Mouse (Mus musculus) liver, adult 2 months (tissue): ENCODE measurements around the gene Ttc24. TPM values are rescaled to one million over a fixed set of nuclear protein-coding genes. Genes with fewer than 3 reads are reported as not detected.

Experiments used
- DNase-seq: peaks from one replicate; pipeline ENCODE4 v3.0.0-alpha.2; 2011; ENCODE audit warnings: low read depth, low spot score; ENCODE audit errors: extremely low read depth
- H3K27ac ChIP-seq: fragments of 200-500 bp; replicated peaks from 2 replicates; pipeline ENCODE4 v1.5.1; 2012; ENCODE audit warnings: low read depth, mild to moderate bottlenecking, control low read depth, inconsistent platforms, low read length; ENCODE audit not compliant: insufficient read depth
- H3K27me3 ChIP-seq: fragments of 200-500 bp; 2 replicates; pipeline ENCODE4 v1.6.1; 2012; ENCODE audit warnings: mild to moderate bottlenecking, moderate library complexity, low read length, inconsistent platforms; ENCODE audit not compliant: control insufficient read depth, insufficient read depth
- H3K36me3 ChIP-seq: fragments of 200-500 bp; 2 replicates; pipeline ENCODE4 v1.6.1; 2012; ENCODE audit warnings: low read length, inconsistent platforms; ENCODE audit not compliant: control insufficient read depth, insufficient read depth
- H3K4me1 ChIP-seq: fragments of 200-500 bp; 2 replicates; pipeline ENCODE4 v1.6.1; 2011; ENCODE audit warnings: low read length; ENCODE audit not compliant: control insufficient read depth, insufficient read depth
- H3K4me3 ChIP-seq: fragments of 200-500 bp; 2 replicates; pipeline ENCODE4 v1.5.1; 2011; ENCODE audit warnings: low read depth, mild to moderate bottlenecking, control low read depth, low read length, moderate library complexity; ENCODE audit not compliant: insufficient read depth
- H3K79me2 ChIP-seq: fragments of 200-500 bp; 2 replicates; pipeline ENCODE4 v1.6.1; 2012; ENCODE audit warnings: inconsistent platforms, mild to moderate bottlenecking, low read length, moderate library complexity; ENCODE audit not compliant: control insufficient read depth, insufficient read depth
- H3K9ac ChIP-seq: fragments of 200-500 bp; 2 replicates; pipeline ENCODE4 v1.6.1; 2012; ENCODE audit warnings: low read depth, mild to moderate bottlenecking, control low read depth, inconsistent platforms, low read length
- CTCF ChIP-seq: fragments of 200-500 bp; IDR thresholded peaks from 2 replicates; pipeline ENCODE4 v1.5.1; 2011; ENCODE audit warnings: low read depth, low read length, control low read depth
- POLR2A ChIP-seq: fragments of 200-500 bp; IDR thresholded peaks from 2 replicates; pipeline ENCODE4 v1.6.1; 2011; ENCODE audit warnings: low read length, control low read depth; ENCODE audit not compliant: insufficient read depth; ENCODE audit errors: extremely low read depth
- WGBS: fragments of 180-500 bp; shearing (Covaris S2); methylation state at CpG from one replicate; pipeline ENCODE4 v1.1.7; 2018; 5-methylcytosine and 5-hydroxymethylcytosine counted together
- polyA plus RNA-seq: library from polyadenylated mRNA; depleted of rRNA; stranded (reverse); fragments of >200 nt; gene quantifications from 2 replicates; pipeline ENCODE4 v1.2.3, GENCODE M21; 2012
- total RNA-seq: library from RNA; depleted of rRNA; stranded (reverse); fragments of >200 nt; gene quantifications from 2 replicates; pipeline ENCODE4 v1.2.3, GENCODE M21; 2014

Gene Ttc24
- total and polyA plus RNA-seq, 2 experiments = not detected

DNA sequence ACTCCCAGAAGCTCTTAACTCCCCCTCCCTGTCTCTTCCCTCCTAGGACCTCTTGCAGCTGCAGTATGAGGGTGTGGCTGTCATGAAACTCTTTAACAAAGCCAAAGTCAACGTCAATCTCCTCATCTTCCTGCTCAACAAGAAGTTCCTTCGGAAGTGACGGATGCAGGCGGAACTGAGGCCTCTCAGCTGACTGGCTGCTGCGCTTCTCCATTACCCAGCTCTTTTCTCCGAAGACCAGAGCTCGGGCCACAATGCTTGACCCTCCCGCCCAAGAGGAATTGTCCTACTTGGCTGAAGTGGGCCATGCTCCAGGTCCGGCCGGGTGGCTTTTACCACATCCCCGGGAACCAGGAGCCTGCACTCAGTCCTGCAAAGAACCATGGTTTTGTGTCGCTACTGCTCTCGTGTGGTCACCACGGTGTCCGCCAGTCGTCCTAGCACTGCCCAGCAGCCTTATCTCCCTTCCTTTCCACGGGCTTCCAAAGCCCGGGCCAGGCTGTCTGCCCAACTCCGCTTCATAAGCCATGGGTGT lies 42.1 kb upstream of the Ttc24 start:
- H3K27me3 ChIP-seq = no peaks in the 10 kb centered on the region
- H3K79me2 ChIP-seq = no peaks in the 10 kb centered on the region
- 86% methylated on average over 19 of the region's 19 CpGs for WGBS
- H3K4me3 ChIP-seq = no peak overlapping the region
- H3K9ac ChIP-seq = no peak overlapping the region
- H3K4me1 ChIP-seq = peaks cover 3% of the 10 kb centered on the region; the same call in 1 of the 2 replicates
- DNase-seq = no peak
- TF ChIP-seq CTCF (no peak), POLR2A (no peak)
- H3K27ac ChIP-seq = no peak overlapping the region
- no peaks in the 10 kb centered on the region for H3K36me3 ChIP-seq

DNA sequence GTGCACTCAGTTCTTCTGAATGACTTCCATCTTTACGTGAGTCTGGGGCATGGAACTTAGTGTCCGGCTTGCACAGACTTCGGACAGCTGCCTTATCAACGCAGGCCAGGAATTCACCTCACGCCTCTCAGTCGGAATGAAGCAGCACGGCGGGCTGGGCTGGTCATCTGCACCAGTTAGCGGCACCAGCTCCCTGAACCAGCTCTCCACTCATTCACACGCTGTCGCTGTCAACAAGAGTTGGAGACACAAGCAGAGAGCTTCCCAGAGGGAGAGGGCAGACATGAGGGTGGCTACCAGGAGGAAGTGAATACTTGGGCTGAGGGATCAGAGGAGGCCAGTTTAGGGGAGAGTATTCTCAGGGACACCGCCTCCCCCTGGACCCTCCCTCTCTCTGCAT lies 36.3 kb upstream of the Ttc24 start:
- Histone ChIP-seq H3K27me3 (no peaks in the 10 kb centered on the region), H3K4me3 (no peak overlapping the region), H3K36me3 (no peaks in the 10 kb centered on the region), H3K79me2 (no peaks in the 10 kb centered on the region), H3K9ac (no peak overlapping the region), H3K4me1 (no peaks in the 10 kb centered on the region), H3K27ac (no peak overlapping the region)
- TF ChIP-seq POLR2A (no peak), CTCF (no peak)
- DNase-seq = no peak
- WGBS = 94% methylated on average over 12 of the region's 12 CpGs

DNA sequence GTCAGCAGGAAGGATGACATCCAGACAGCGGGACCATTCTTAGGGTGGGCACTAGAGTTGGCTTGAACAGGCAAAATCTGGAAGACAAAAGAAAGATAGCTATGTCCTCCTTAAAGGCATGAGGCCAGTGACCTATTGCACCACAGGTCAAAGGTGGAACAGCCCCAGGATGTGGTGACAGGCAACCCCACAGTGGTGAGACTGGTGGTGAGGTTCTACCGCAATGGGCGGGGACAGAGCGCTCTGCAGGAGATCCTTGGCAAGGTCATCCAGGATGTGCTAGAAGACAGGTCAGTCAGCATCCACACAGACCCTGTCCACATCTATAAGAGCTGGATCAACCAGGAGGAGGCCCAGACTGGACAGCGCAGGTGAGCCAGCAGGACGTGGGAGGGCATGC lies 31.0 kb upstream of the Ttc24 start:
- H3K4me3 ChIP-seq = no peak overlapping the region
- WGBS = 95% methylated on average over 6 of the region's 6 CpGs
- no peaks in the 10 kb centered on the region for H3K36me3 ChIP-seq
- no peak overlapping the region for H3K9ac ChIP-seq
- TF ChIP-seq CTCF = no peak
- TF ChIP-seq POLR2A = no peak
- H3K27ac ChIP-seq = no peak overlapping the region
- H3K4me1 ChIP-seq = no peaks in the 10 kb centered on the region
- H3K79me2 ChIP-seq = no peaks in the 10 kb centered on the region
- H3K27me3 ChIP-seq = no peaks in the 10 kb centered on the region
- DNase-seq = no peak

DNA sequence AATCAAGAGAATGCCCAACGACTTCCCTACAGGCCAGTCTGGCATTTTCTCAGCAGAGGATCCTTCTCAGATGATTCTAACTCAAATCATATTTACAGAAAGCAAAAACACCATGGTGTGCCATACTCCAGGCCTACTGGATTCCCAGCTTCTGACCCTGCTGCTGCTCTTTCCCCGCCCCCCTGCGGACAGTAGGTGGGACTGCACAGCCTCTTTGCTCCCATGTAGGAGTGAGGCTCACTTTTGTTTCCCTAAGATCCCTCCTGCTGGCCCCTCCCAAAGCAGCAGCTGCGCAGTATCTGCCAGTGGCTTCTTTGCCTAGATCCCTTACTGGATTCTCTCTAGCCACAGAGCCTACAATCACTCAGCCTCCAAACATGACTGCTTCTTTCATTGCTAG lies 28.0 kb upstream of the Ttc24 start:
- Histone ChIP-seq H3K79me2 (no peaks in the 10 kb centered on the region), H3K4me1 (no peaks in the 10 kb centered on the region), H3K4me3 (no peak overlapping the region), H3K9ac (no peak overlapping the region), H3K27me3 (no peaks in the 10 kb centered on the region), H3K27ac (no peak overlapping the region), H3K36me3 (no peaks in the 10 kb centered on the region)
- no peak for TF ChIP-seq POLR2A
- TF ChIP-seq CTCF = no peak
- WGBS = 97% methylated on average over 4 of the region's 4 CpGs
- DNase-seq = no peak

DNA sequence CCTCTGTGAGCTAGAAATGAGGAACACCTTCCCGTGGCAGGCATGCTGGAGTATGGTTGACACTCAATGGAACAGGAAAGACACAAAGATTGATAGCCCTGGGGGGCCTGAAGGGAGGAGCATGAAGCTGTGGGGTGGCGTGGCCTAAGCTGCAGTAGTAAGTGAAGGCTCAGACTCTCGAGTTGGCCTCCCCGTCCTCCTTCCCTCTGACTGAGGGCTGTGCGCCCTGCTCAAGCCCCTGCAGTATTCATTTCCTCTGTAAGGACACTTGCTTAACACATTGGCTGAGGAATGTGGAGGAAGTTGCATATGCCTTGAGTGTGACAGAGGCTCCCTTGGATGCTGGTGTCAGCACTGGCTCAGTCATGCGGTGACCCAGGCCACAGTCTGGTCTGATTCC lies 24.5 kb upstream of the Ttc24 start:
- WGBS = 85% methylated on average over 6 of the region's 6 CpGs
- H3K9ac ChIP-seq = no peak overlapping the region
- H3K4me1 ChIP-seq = no peaks in the 10 kb centered on the region
- no peak overlapping the region for H3K4me3 ChIP-seq
- peak overlapping the region; percentile 45; the same call in 1 of the 2 replicates for H3K27ac ChIP-seq
- peak; percentile 15 for DNase-seq
- no peaks in the 10 kb centered on the region for H3K27me3 ChIP-seq
- TF ChIP-seq POLR2A = no peak
- TF ChIP-seq CTCF = no peak
- H3K36me3 ChIP-seq = no peaks in the 10 kb centered on the region
- no peaks in the 10 kb centered on the region for H3K79me2 ChIP-seq

DNA sequence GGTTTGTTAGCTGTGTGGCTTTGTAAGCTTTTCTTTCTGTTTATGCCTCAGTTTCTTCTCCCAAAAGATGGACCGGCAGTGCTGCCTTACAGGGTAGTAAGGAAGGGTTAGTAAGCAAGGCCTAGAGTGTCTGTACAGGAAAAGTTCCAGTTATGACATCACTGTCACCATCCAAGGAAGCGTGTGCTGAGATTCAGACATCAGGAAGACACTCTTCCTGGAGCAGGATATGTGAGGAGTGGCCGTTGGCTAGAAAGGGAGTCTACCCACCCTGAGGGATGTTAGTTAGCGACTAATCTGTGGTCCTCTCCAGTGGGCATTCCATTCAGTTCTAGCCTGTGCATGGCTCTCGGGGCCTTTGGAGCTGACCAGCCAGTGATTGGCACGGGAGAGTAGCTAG lies 24.1 kb upstream of the Ttc24 start:
- Histone ChIP-seq H3K27ac (peak overlapping the region; percentile 45; the same call in 1 of the 2 replicates), H3K36me3 (no peaks in the 10 kb centered on the region), H3K79me2 (no peaks in the 10 kb centered on the region), H3K4me3 (no peak overlapping the region), H3K4me1 (no peaks in the 10 kb centered on the region), H3K27me3 (no peaks in the 10 kb centered on the region), H3K9ac (no peak overlapping the region)
- TF ChIP-seq CTCF = no peak
- no peak for TF ChIP-seq POLR2A
- WGBS = 85% methylated on average over 6 of the region's 6 CpGs
- no peak for DNase-seq
